Mouse (Mus musculus) cerebellum, adult 9-11 months (tissue): ENCODE results near the gene Apobec2.
A peak's percentile ranks its signal among the peaks of the same experiment; 100 is the strongest.
"Not testable (repeated sequence)": the region's sequence is repeated elsewhere in the genome, so short reads cannot be mapped to it uniquely, and the experiment has no call there.

Source experiments
- DNase-seq: peaks from one replicate; pipeline ENCODE4 v3.0.0; 2022

Apobec2 gene

DNA sequence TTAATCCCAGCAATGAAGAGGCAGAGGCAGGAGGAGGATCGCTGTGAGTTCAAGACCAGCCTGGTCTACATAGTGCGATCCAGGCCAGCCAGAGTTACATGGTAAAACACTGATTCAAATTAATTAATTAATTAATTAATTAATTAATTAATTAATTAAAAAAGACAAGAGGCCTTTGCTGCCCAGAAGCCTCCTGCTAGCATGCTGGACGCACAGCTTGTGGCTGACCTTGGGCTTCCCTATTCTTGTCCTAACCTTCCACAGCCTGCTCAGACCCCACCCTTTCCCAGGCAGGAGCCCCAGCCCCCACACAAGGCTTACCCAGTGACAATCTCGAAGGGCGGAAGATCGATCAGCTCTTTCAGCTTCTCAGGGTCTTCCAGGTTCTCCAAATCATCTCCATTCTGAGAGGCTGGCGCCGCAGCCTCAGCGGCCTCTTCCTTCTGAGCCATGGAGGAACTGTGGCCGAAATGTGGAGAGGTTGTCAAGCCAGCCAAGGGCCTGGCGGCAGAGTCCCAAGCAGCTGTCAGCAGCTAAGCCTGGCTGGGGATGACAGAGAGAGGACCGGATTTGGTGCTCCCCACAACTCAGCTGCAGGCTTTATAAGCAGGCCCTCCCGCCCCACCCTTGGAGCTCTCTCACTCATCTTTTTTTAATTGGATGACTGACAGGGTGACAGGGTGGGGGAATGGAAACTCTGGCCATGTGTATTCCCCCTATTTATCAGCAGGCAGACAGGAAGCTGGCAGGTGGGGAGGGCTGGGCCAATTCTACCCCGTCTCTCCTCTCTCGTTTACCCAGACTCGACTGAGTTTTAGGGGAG lies at the start of gene Apobec2:
Gene Apobec2 (minus strand): TSS at position 773 of the 823 bp plus-strand sequence.
- DNase-seq = no peak

DNA sequence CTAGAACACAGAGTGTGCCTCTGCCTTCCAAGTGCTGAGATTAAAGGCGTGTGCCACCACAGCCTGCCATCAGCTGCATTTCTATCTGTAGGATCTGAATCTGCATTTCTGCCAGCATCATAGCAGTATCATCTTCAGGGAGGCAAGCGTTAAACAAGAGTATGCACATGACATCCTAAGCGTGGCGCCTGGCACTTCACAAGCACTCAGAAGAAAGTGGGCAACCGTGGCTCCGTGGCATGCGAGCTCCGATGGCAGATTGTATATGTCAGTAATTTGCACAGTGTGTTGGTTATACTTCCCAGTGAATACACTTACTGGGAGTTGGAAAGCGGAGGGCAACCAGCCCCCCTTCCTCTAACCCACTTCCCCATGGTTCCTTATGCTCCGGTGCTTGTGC lies 47.2 kb upstream of the Apobec2 start:
- DNase-seq = no peak

- DNase-seq = no peak
These were observed 42.7 kb upstream of the Apobec2 start for GRCm38 (mm10) chr17:48475444-48475843.

- not testable (repeated sequence) for DNase-seq
These were observed 41.6 kb upstream of the Apobec2 start for GRCm38 (mm10) chr17:48474282-48474681.

DNA sequence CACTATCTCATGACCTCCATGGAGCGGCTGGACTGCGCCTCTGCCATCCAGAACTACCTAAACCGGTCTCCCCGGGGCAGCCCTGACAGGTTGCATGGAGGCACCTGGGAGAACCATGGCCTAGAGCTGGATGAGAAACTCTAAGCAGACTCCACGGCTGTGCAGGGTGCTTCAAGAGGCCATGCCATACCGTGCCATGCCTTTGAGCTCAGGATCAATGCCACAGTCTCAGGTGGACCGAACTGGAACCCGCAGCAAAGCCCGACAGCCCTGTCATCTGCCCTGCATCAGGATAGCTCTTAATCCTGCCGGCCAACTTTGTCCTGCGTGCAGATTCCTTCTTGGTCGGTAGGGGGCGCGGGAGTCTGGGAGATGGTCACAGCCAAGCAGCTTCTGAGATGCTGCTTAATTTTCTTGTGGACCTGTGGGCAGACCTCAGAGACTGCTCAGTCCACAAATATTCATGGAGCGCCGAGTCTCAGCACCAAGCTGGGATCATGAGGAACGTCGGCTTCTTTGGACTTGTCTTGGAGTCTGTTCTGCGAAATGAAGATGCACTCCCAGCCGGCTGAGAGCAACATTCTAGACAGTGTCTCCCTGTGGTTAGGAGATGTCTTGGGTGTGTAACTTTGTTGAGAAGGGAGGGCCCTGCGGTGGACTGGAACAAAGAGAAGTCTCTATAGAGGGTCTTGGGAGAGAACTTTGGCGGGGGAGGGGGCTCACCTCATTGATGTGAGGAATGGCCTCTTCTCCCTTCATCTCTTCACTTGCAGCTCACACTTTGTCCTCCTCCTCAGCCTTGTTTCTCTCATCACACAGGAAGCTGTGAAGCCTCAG lies 34.9 kb upstream of the Apobec2 start:
- peak; percentile 81 for DNase-seq

GRCm38 (mm10) chr17:48466769-48467394 lies 34.2 kb upstream of the Apobec2 start:
- no peak for DNase-seq

DNA sequence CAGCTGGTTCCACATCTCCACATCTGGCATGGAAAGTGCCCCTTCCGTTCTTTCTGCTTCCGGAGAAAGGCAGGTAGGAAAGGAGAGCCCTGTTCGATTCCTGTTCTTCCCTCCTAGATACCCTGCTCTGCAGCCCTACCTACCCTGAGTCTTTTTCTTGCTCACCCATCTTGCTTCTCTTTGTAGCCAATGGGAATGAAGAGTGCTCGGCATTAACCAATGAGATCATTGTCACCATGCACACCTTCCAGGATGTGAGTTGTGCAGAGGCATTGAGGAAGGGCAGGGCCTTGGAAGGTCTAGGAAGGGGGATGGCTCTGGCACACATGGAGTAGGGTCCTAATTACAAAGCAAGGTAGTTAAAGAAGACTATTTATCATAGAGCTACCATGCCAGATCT lies 30.7 kb upstream of the Apobec2 start:
- DNase-seq = no peak

- no peak for DNase-seq
These were observed 29.4 kb upstream of the Apobec2 start for GRCm38 (mm10) chr17:48462096-48462495.

- no peak for DNase-seq
These were observed 25.4 kb upstream of the Apobec2 start for GRCm38 (mm10) chr17:48457971-48458653.

DNA sequence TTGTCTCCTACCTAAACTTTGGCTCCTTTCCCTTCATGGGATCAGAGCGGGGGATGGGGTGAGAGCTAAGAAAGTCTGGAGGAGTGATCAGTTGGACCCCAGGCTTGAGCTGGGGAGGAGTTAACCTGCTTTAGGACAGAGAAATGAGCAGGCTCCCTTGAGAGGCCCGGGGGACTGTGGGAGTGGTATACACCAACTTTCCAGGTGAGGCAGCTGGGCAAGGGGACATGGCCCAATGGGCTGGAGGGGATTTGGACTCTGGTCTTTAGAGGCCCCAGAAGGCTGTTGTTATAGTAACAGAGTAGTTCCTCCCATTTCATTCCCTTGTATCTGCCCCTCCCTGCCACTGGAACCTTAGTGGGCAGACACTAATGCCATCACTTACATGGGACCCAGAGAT lies 23.2 kb upstream of the Apobec2 start:
- DNase-seq = no peak

- no peak for DNase-seq
These were observed 22.0 kb upstream of the Apobec2 start, which contains the start of gene Unc5cl for GRCm38 (mm10) chr17:48454688-48455087. Unc5cl (plus strand) TSS chr17:48454901.

- DNase-seq = no peak
These were observed 21.5 kb upstream of the Apobec2 start for GRCm38 (mm10) chr17:48454190-48454589.

GRCm38 (mm10) chr17:48453489-48453888 lies 20.8 kb upstream of the Apobec2 start:
- no peak for DNase-seq

GRCm38 (mm10) chr17:48451753-48452444 lies 19.2 kb upstream of the Apobec2 start:
- DNase-seq = no peak

GRCm38 (mm10) chr17:48451353-48451675 lies 18.6 kb upstream of the Apobec2 start, which contains the start of gene Tspo2:
Tspo2 (minus strand) TSS chr17:48451522.
- no peak for DNase-seq

GRCm38 (mm10) chr17:48450666-48451352 lies 18.1 kb upstream of the Apobec2 start:
- DNase-seq = no peak

DNA sequence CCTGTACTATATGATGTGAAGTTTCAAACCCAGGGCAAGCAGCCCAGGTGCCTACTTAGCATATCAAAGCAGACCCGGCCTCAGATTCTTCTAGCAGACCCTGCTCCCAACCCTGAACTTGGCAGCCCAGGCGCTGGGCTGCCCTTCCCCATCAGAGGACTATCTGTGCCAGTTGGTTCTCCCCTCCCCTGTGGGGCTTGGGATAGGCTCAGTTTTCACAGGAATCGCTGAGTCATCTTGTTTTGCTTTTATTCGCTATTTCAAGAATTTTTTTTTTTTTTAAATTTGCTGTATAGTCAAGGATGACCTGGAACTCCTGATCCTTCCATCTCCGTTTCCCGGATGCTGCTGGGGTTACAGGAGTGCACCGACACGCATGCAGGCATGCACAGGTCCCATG lies 14.9 kb upstream of the Apobec2 start:
- no peak for DNase-seq

DNA sequence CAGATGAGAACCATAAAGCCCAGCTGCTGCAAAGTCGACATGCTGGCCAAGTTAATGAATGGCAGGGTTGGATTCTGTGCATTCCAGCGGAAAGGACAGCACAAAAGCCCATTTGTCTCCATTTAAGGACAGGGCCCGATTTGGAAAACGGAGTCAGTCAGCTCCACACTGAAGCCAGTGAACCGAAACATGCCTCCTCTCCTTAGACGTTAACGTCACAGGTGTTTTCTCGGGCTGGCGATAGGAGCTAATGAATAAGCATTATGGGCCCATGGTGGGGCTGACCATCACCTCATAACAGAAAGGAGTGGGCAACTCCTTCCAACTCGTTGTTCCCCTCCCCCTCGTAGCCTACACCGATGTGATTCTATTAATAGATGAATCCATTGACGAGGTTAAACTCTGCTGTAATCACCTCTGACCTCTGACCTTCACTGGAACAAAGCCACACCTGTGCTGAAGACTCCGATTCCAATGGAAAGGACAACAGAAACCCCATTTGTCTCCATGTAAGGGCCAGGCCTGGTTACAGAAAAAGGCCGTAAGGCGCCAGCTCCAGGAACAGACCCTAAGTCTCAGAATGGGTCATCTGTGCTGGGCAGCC lies 10.9 kb upstream of the Apobec2 start:
- no peak for DNase-seq

DNA sequence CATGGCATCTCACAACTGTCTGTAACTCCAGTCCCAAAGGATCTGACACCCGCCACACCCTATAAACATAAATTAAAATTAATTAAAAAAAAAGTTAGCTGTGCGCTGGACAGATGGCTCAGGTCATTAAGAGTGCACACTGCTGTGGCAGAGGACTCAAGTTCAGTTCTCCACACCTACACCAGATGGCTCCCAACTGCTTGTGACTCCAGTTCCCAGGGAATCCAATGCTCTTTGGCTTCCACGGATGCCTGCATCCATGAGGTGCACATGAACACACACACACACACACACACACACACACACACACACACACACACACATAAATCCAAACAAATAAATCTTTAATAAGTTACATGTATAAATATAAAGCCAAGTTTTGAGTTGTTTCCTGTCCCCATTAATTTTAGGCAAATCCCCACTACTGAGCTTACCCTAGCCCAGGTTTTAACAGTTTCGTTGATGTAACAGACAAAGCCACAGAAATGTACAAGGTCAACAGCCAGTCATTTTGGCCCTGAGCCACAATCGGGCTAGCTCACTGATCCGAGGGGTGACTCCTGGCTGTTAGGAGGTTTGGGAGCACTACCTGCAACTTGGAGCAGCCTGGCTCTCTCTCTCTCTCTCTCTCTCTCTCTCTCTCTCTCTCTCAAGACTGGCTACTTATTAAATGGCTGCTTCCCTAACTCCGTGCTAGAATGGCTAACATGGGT lies 10.2 kb upstream of the Apobec2 start:
- no peak for DNase-seq

DNA sequence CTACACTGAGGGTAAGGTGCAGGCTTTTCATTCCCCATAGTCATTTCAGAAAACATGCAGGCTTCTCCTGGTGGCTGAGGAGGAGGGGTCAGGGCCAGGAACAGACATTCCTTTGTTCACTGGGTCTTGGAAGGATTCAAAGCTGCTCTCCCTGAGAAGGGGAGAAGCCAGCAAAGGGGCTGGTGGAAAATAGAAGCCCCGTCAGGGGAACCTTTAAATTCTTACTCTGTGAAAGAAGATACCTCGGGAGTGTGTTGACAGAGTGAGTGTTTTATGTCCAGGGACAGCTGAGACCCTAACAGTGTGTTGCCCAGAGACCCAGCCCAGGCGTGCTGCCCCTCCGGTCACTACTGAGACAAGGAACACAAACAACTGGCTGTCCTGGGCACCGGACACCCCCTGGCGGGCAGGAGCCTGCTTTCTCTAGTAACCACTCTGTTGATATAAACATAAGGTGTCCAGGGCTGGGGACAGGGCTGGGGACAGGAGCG lies 4.7 kb upstream of the Apobec2 start:
- DNase-seq = no peak
